Mouse (Mus musculus): ENCODE measurements around the gene Hspg2. TPM values are rescaled to one million over a fixed set of nuclear protein-coding genes. Genes with fewer than 3 reads are reported as not detected.
"Not testable (repeated sequence)": the region's sequence is repeated elsewhere in the genome, so short reads cannot be mapped to it uniquely, and the experiment has no call there.

Hspg2 gene
- polyA plus RNA-seq, 1 experiment from 2014 or later: 58.1 TPM

- ATAC-seq (ENCODE audit: insufficient read depth): no peak
- peaks cover 4% of the 10 kb centered on the region; the same call in 1 of the 2 replicates for H3K27me3 ChIP-seq (ENCODE audit: insufficient read depth, low read length)
- peak; percentile 42 for DNase-seq
- no peak overlapping the region for H3K4me2 ChIP-seq
- 34% methylated on average over 3 of the region's 3 CpGs for WGBS
- no peaks in the 10 kb centered on the region for H3K9me3 ChIP-seq (ENCODE audit: low read depth, low read length)
- H3K27ac ChIP-seq (ENCODE audit: low read depth): no peak overlapping the region
- H3K9ac ChIP-seq: no peak overlapping the region; the same call in 1 of the 2 replicates
- no peak overlapping the region for H3K4me3 ChIP-seq (ENCODE audit: low read depth, low read length)
- H3K36me3 ChIP-seq (ENCODE audit: insufficient read depth): no peaks in the 10 kb centered on the region
- TF ChIP-seq CTCF (IDR thresholded peaks at IDR 0.05; ENCODE audit: low read depth): peak; percentile 62
- no peaks in the 10 kb centered on the region for H3K4me1 ChIP-seq (ENCODE audit: insufficient read depth)
Observed at GRCm38 (mm10) chr4:137581815-137582214, 113.2 kb downstream of the Hspg2 start.

DNA sequence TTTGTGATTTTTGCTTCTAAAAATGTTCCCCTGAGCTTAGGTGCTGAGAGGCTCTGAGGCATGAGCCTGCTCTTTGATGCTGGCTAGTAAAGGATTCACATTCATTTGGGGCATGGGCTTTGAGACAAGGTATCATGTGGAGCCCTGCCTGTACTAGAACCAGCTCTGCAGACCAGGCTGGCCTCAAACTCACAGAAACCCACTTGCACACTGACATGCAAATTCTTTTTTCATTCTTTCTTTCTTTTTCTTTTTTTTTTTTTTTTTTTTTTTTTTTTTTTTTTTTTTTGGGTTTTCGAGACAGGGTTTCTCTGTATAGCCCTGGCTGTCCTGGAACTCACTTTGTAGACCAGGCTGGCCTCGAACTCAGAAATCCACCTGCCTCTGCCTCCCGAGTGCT, 120.5 kb downstream of the Hspg2 start:
- not testable (repeated sequence) for H3K9me3 ChIP-seq (ENCODE audit: low read depth, low read length)
- WGBS: 74% methylated on average over 2 of the region's 3 CpGs

GRCm38 (mm10) chr4:137589586-137589985, 121.0 kb downstream of the Hspg2 start:
- TF ChIP-seq CTCF (IDR thresholded peaks at IDR 0.05; ENCODE audit: low read depth): no peak
- H3K9me3 ChIP-seq (ENCODE audit: low read depth, low read length): no peaks in the 10 kb centered on the region
- DNase-seq (no peak), ATAC-seq (ENCODE audit: insufficient read depth) (no peak)
- H3K4me2 ChIP-seq: no peak overlapping the region
- H3K4me1 ChIP-seq (ENCODE audit: insufficient read depth): no peaks in the 10 kb centered on the region
- H3K27ac ChIP-seq (ENCODE audit: low read depth): no peak overlapping the region
- WGBS: 86% methylated on average over 3 of the region's 3 CpGs
- no peaks in the 10 kb centered on the region for H3K27me3 ChIP-seq (ENCODE audit: insufficient read depth, low read length)
- H3K36me3 ChIP-seq (ENCODE audit: insufficient read depth): no peaks in the 10 kb centered on the region
- H3K4me3 ChIP-seq (ENCODE audit: low read depth, low read length): no peak overlapping the region
- H3K9ac ChIP-seq: no peak overlapping the region

More for the DNA sequence above, 120.5 kb downstream of the Hspg2 start:
- not testable (repeated sequence) for H3K4me1 ChIP-seq (ENCODE audit: insufficient read depth); DNase-seq; H3K27me3 ChIP-seq (ENCODE audit: insufficient read depth, low read length); ATAC-seq (ENCODE audit: insufficient read depth); H3K9ac ChIP-seq; H3K4me3 ChIP-seq (ENCODE audit: low read depth, low read length); H3K4me2 ChIP-seq; H3K36me3 ChIP-seq (ENCODE audit: insufficient read depth); H3K27ac ChIP-seq (ENCODE audit: low read depth)

DNA sequence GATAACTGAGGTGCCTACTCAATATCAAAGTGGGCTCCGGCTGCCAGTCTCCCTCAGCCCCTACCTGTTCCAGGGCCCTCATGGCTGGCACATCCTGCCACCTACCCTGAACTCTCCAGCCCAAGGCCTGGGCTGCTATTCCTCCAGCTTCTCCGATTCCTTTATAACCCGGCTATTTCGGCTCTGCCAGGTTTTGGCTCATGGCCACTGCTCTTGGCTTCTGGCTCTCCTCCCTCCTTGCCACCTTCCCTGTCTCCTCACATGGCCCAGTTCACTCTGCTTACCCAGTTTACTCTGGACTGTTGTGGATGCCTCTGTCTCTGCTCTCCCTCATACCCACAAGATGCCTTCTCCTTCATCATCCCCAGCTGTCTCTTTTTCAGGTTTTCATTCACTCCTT, 122.4 kb downstream of the Hspg2 start:
- H3K36me3 ChIP-seq (ENCODE audit: insufficient read depth): no peaks in the 10 kb centered on the region
- 81% methylated on average over 4 of the region's 4 CpGs for WGBS
- H3K9me3 ChIP-seq (ENCODE audit: low read depth, low read length): no peaks in the 10 kb centered on the region
- H3K4me1 ChIP-seq (ENCODE audit: insufficient read depth): peaks cover 10% of the 10 kb centered on the region
- no peak for DNase-seq
- no peak overlapping the region for H3K9ac ChIP-seq
- no peak overlapping the region for H3K27ac ChIP-seq (ENCODE audit: low read depth)
- H3K27me3 ChIP-seq (ENCODE audit: insufficient read depth, low read length): no peaks in the 10 kb centered on the region
- H3K4me3 ChIP-seq (ENCODE audit: low read depth, low read length): no peak overlapping the region
- H3K4me2 ChIP-seq: no peak overlapping the region
- no peak for TF ChIP-seq CTCF (IDR thresholded peaks at IDR 0.05; ENCODE audit: low read depth)
- no peak for ATAC-seq (ENCODE audit: insufficient read depth)

- Histone ChIP-seq H3K27ac (ENCODE audit: low read depth) (peak within 1 kb of the TSS; percentile 100), H3K4me3 (ENCODE audit: low read depth, low read length) (peak within 1 kb of the TSS; percentile 93), H3K9me3 (ENCODE audit: low read depth, low read length) (no peaks in the 10 kb centered on the region), H3K4me2 (peak within 1 kb of the TSS; percentile 82), H3K27me3 (ENCODE audit: insufficient read depth, low read length) (no peaks in the 10 kb centered on the region), H3K36me3 (ENCODE audit: insufficient read depth) (0 out of 2 replicates have a peak, but pooled peaks cover 2% of the 10 kb centered on the region), H3K9ac (peak within 1 kb of the TSS; percentile 88), H3K4me1 (ENCODE audit: insufficient read depth) (peaks cover 10% of the 10 kb centered on the region)
- DNase-seq: peak; percentile 100
- no peak for TF ChIP-seq CTCF (IDR thresholded peaks at IDR 0.05; ENCODE audit: low read depth)
- peak; percentile 94 for ATAC-seq (ENCODE audit: insufficient read depth)
- WGBS: under 1% methylated on average over 92 of the region's 92 CpGs
Observed at GRCm38 (mm10) chr4:137593601-137594495, 125.3 kb downstream of the Hspg2 start, which contains the start of gene Usp48. TSS of gene Usp48 (plus strand) at chr4:137593755.

GRCm38 (mm10) chr4:137594496-137595270, 126.1 kb downstream of the Hspg2 start:
- ATAC-seq (ENCODE audit: insufficient read depth): peak; percentile 29; the same call in 1 of the 2 replicates
- Histone ChIP-seq H3K4me1 (ENCODE audit: insufficient read depth) (peaks cover 10% of the 10 kb centered on the region), H3K27ac (ENCODE audit: low read depth) (peak overlapping the region; percentile 100), H3K27me3 (ENCODE audit: insufficient read depth, low read length) (no peaks in the 10 kb centered on the region), H3K4me2 (peak overlapping the region; percentile 82), H3K4me3 (ENCODE audit: low read depth, low read length) (peak overlapping the region; percentile 93), H3K9me3 (ENCODE audit: low read depth, low read length) (no peaks in the 10 kb centered on the region), H3K9ac (peak overlapping the region; percentile 88), H3K36me3 (ENCODE audit: insufficient read depth) (0 out of 2 replicates have a peak, but pooled peaks cover 2% of the 10 kb centered on the region)
- TF ChIP-seq CTCF (IDR thresholded peaks at IDR 0.05; ENCODE audit: low read depth): no peak
- DNase-seq: peak; percentile 53
- 1% methylated on average over 40 of the region's 40 CpGs for WGBS
